Mouse (Mus musculus) MEL (cell line): ENCODE results near the gene Ttll6. TPM values are rescaled to one million over a fixed set of nuclear protein-coding genes. Genes with fewer than 3 reads are reported as not detected.

Experiments
- DNase-seq: peaks from one replicate; pipeline ENCODE4 v3.0.0; 2011; ENCODE audit warnings: low read depth, low spot score
- H3K27ac ChIP-seq: 2 replicates; pipeline ENCODE4 v1.5.1; 2012; ENCODE audit warnings: low read depth, mild to moderate bottlenecking, control low read depth, low read length, moderate library complexity; ENCODE audit not compliant: control insufficient read depth
- H3K27me3 ChIP-seq, 2 experiments: fragments of 150-350 bp in 1 of 2; sonication (generic) in 1 of 2; 2 replicates each; pipeline ENCODE4 v1.6.1; 2012; ENCODE audit warnings: low read length in 2 of 2, mild to moderate bottlenecking in 2 of 2, improper control_type of control experiment in 1 of 2, moderate library complexity in 1 of 2; ENCODE audit not compliant: insufficient read depth in 2 of 2, control insufficient read depth in 1 of 2
- H3K36me3 ChIP-seq, 2 experiments: 2 replicates each; pipeline ENCODE4 v1.6.1; 2012 to 2014; ENCODE audit warnings: low read length in 2 of 2, improper control_type of control experiment in 1 of 2, inconsistent platforms in 1 of 2, mild to moderate bottlenecking in 1 of 2; ENCODE audit not compliant: insufficient read depth in 2 of 2, control insufficient read depth in 1 of 2
- H3K4me1 ChIP-seq, 2 experiments: fragments of 150-350 bp in 1 of 2; sonication (generic) in 1 of 2; 2 replicates each; pipeline ENCODE4 v1.6.1; 2012; ENCODE audit warnings: low read length in 2 of 2, improper control_type of control experiment in 1 of 2, mild to moderate bottlenecking in 1 of 2; ENCODE audit not compliant: insufficient read depth in 2 of 2, control insufficient read depth in 1 of 2
- H3K4me3 ChIP-seq, 2 experiments: fragments of 150-350 bp in 1 of 2; sonication (generic) in 1 of 2; 2 replicates each; pipeline ENCODE4 v1.5.1; 2012; ENCODE audit warnings: low read depth in 2 of 2, low read length in 2 of 2, mild to moderate bottlenecking in 2 of 2, moderate library complexity in 2 of 2, control low read depth in 1 of 2, improper control_type of control experiment in 1 of 2; ENCODE audit not compliant: control insufficient read depth in 1 of 2, insufficient read depth in 1 of 2
- H3K79me2 ChIP-seq: 2 replicates; pipeline ENCODE4 v1.6.1; 2012; ENCODE audit warnings: mild to moderate bottlenecking, low read length, moderate library complexity; ENCODE audit not compliant: control insufficient read depth, poor library complexity, insufficient read depth
- H3K9ac ChIP-seq: 2 replicates; pipeline ENCODE4 v1.6.1; 2012; ENCODE audit warnings: low read depth, mild to moderate bottlenecking, control low read depth, low read length, moderate library complexity; ENCODE audit not compliant: control insufficient read depth, poor library complexity, severe bottlenecking
- H3K9me3 ChIP-seq: fragments of 150-350 bp; sonication (generic); replicated peaks from 2 replicates; pipeline ENCODE4 v1.6.1; 2012; ENCODE audit warnings: mild to moderate bottlenecking, low read length, improper control_type of control experiment, moderate library complexity; ENCODE audit not compliant: insufficient read depth
- CHD1 ChIP-seq: IDR thresholded peaks from 2 replicates; pipeline ENCODE4 v1.6.1; 2012; ENCODE audit warnings: low read depth, mild to moderate bottlenecking, inconsistent platforms, low read length, improper control_type of control experiment
- CTCF ChIP-seq, 3 experiments: IDR thresholded peaks in 2 of 3; conservative IDR thresholded peaks in 1 of 3; 2 replicates each; pipeline ENCODE4 v1.5.1; 2011 to 2012; ENCODE audit warnings: low read length in 3 of 3, low read depth in 2 of 3, mild to moderate bottlenecking in 2 of 3, improper control_type of control experiment in 1 of 3, inconsistent platforms in 1 of 3, mixed read lengths in 1 of 3, moderate library complexity in 1 of 3; ENCODE audit not compliant: control insufficient read depth in 1 of 3, insufficient read depth in 1 of 3, poor library complexity in 1 of 3, severe bottlenecking in 1 of 3
- GABPA ChIP-seq: IDR thresholded peaks from 2 replicates; pipeline ENCODE4 v1.6.1; 2012; ENCODE audit warnings: low read depth, mild to moderate bottlenecking, inconsistent platforms, low read length, improper control_type of control experiment, moderate library complexity
- JUND ChIP-seq: IDR thresholded peaks from 2 replicates; pipeline ENCODE4 v1.6.1; 2011; ENCODE audit warnings: low read depth, mild to moderate bottlenecking, improper control_type of control experiment, low read length
- KAT2A ChIP-seq: conservative IDR thresholded peaks from 2 replicates; pipeline ENCODE4 v1.6.1; 2012; ENCODE audit warnings: low read depth, low read length, improper control_type of control experiment, inconsistent platforms
- MAX ChIP-seq: IDR thresholded peaks from 2 replicates; pipeline ENCODE4 v1.6.1; 2011; ENCODE audit warnings: low read length, improper control_type of control experiment
- MEF2A ChIP-seq: IDR thresholded peaks from 2 replicates; pipeline ENCODE4 v1.6.1; 2014; ENCODE audit warnings: low read depth, mild to moderate bottlenecking, inconsistent platforms, low read length, improper control_type of control experiment; ENCODE audit not compliant: poor library complexity, insufficient replicate concordance, severe bottlenecking; ENCODE audit errors: extremely low read depth
- MXI1 ChIP-seq: IDR thresholded peaks from 2 replicates; pipeline ENCODE4 v1.6.1; 2011; ENCODE audit warnings: mild to moderate bottlenecking, low read depth, low read length, improper control_type of control experiment
- MYB ChIP-seq: IDR thresholded peaks from 2 replicates; pipeline ENCODE4 v1.6.1; 2011; ENCODE audit warnings: mild to moderate bottlenecking, low read depth, low read length, improper control_type of control experiment
- MYC ChIP-seq: IDR thresholded peaks from 2 replicates; pipeline ENCODE4 v1.6.1; 2011; ENCODE audit warnings: low read depth, mild to moderate bottlenecking, low read length, improper control_type of control experiment, moderate library complexity
- NELFE ChIP-seq: IDR thresholded peaks from 2 replicates; pipeline ENCODE4 v1.6.1; 2011; ENCODE audit warnings: low read depth, low read length, improper control_type of control experiment
- NRF1 ChIP-seq: IDR thresholded peaks from 2 replicates; pipeline ENCODE4 v1.6.1; 2014; ENCODE audit warnings: low read depth, mild to moderate bottlenecking, inconsistent platforms, low read length, improper control_type of control experiment, moderate library complexity; ENCODE audit not compliant: poor library complexity, insufficient read depth, severe bottlenecking
- POLR2A ChIP-seq, 2 experiments: IDR thresholded peaks; 2 replicates each; pipeline ENCODE4 v1.6.1; 2011 to 2012; ENCODE audit warnings: low read length in 2 of 2, mild to moderate bottlenecking in 2 of 2, control low read depth in 1 of 2, improper control_type of control experiment in 1 of 2, low read depth in 1 of 2, moderate library complexity in 1 of 2; ENCODE audit not compliant: control insufficient read depth in 1 of 2, insufficient read depth in 1 of 2, poor library complexity in 1 of 2
- RAD21 ChIP-seq: IDR thresholded peaks from 2 replicates; pipeline ENCODE4 v1.6.1; 2011; ENCODE audit warnings: mild to moderate bottlenecking, low read depth, low read length, improper control_type of control experiment
- SMC3 ChIP-seq: IDR thresholded peaks from 2 replicates; pipeline ENCODE4 v1.6.1; 2011; ENCODE audit warnings: low read depth, low read length, improper control_type of control experiment
- TAL1 ChIP-seq: IDR thresholded peaks from 2 replicates; pipeline ENCODE4 v1.6.1; 2012; ENCODE audit warnings: mild to moderate bottlenecking, inconsistent platforms, low read length, moderate library complexity, mixed read lengths
- TCF12 ChIP-seq: IDR thresholded peaks from 2 replicates; pipeline ENCODE4 v1.6.1; 2014; ENCODE audit warnings: low read depth, mild to moderate bottlenecking, inconsistent platforms, low read length, improper control_type of control experiment, moderate library complexity
- ZC3H11A ChIP-seq: IDR thresholded peaks from 2 replicates; pipeline ENCODE4 v1.6.1; 2012; ENCODE audit warnings: low read depth, mild to moderate bottlenecking, inconsistent platforms, low read length, improper control_type of control experiment
- ZMIZ1 ChIP-seq: IDR thresholded peaks from 2 replicates; pipeline ENCODE4 v1.6.1; 2012; ENCODE audit warnings: low read depth, mild to moderate bottlenecking, inconsistent platforms, low read length, improper control_type of control experiment, moderate library complexity
- ZNF384 ChIP-seq: IDR thresholded peaks from 2 replicates; pipeline ENCODE4 v1.6.1; 2012; ENCODE audit warnings: low read depth, mild to moderate bottlenecking, inconsistent platforms, low read length, improper control_type of control experiment
- polyA plus RNA-seq, 2 experiments: library from polyadenylated mRNA; stranded (reverse) in 1 of 2; unstranded in 1 of 2; fragments of >175 nt in 1 of 2; fragments of >200 nt in 1 of 2; gene quantifications; 2 replicates each; pipeline versions ENCODE4 v1.2.1 to v1.2.4; 2012; ENCODE audit warnings: low replicate concordance in 2 of 2, low read depth in 1 of 2; ENCODE audit not compliant: insufficient read length in 2 of 2, insufficient read depth in 1 of 2, missing spikeins in 1 of 2
- total RNA-seq: library from RNA; depleted of rRNA; stranded (reverse); fragments of 300-350 nt; gene quantifications from 2 replicates; pipeline ENCODE4 v1.2.3, GENCODE M21; 2012

Ttll6 gene
- total and polyA plus RNA-seq, 3 experiments = 0.03 TPM; not detected in 2

- H3K27ac ChIP-seq = no peak overlapping the region
- H3K9ac ChIP-seq = no peak overlapping the region
- H3K4me1 ChIP-seq = no peaks in the 10 kb centered on the region
- no peak for DNase-seq
- H3K36me3 ChIP-seq = no peaks in the 10 kb centered on the region
- H3K4me3 ChIP-seq = no peak overlapping the region
- peaks cover 14 to 22% of the 10 kb centered on the region in 2 experiments for H3K27me3 ChIP-seq
- no peaks in the 10 kb centered on the region for H3K79me2 ChIP-seq
- H3K9me3 ChIP-seq = no peaks in the 10 kb centered on the region
- no peak for TF ChIP-seq MXI1
- no peak for TF ChIP-seq TAL1
- TF ChIP-seq GABPA = no peak
- no peak for TF ChIP-seq KAT2A
- TF ChIP-seq TCF12 = no peak
- no peak for TF ChIP-seq ZMIZ1
- TF ChIP-seq NRF1 = no peak
- no peak for TF ChIP-seq MYB
- TF ChIP-seq MYC = no peak
- no peak for TF ChIP-seq MEF2A
- no peak for TF ChIP-seq ZC3H11A
- TF ChIP-seq JUND = no peak
- TF ChIP-seq ZNF384 = no peak
- no peak for TF ChIP-seq CHD1
- no peak for TF ChIP-seq RAD21
- TF ChIP-seq POLR2A (IDR thresholded peaks at IDR 0.05; ENCODE audit: control insufficient read depth in 1 of 2, insufficient read depth in 1 of 2, low read depth in 1 of 2, low read length in 2 of 2, poor library complexity in 1 of 2) = no peak
- no peak for TF ChIP-seq NELFE
- TF ChIP-seq SMC3 = no peak
- no peak for TF ChIP-seq CTCF (IDR thresholded peaks at IDR 0.05 in 2 of 3, conservative IDR thresholded peaks at IDR 0.05 in 1 of 3; ENCODE audit: control insufficient read depth in 1 of 3, insufficient read depth in 1 of 3, low read depth in 2 of 3, low read length in 3 of 3, poor library complexity in 1 of 3, severe bottlenecking in 1 of 3)
- no peak for TF ChIP-seq MAX
Observed at GRCm38 (mm10) chr11:96175511-96175910, 41.9 kb downstream of the Ttll6 start.

GRCm38 (mm10) chr11:96175951-96176530 lies 42.5 kb downstream of the Ttll6 start:
- H3K4me1 ChIP-seq = no peaks in the 10 kb centered on the region
- H3K4me3 ChIP-seq = no peak overlapping the region
- no peak overlapping the region for H3K9ac ChIP-seq
- no peaks in the 10 kb centered on the region for H3K79me2 ChIP-seq
- H3K27me3 ChIP-seq = peaks cover 14 to 21% of the 10 kb centered on the region in 2 experiments
- H3K27ac ChIP-seq = no peak overlapping the region
- no peak for TF ChIP-seq GABPA
- TF ChIP-seq MXI1 = no peak
- no peaks in the 10 kb centered on the region for H3K36me3 ChIP-seq
- no peaks in the 10 kb centered on the region for H3K9me3 ChIP-seq
- DNase-seq = no peak
